Mouse (Mus musculus) erythroblast, embryonic 14.5 days (primary cell): ENCODE results near the gene Diras2.

Experiments
- GATA1 ChIP-seq: IDR thresholded peaks from 2 replicates; pipeline ENCODE4 v1.6.1; 2012; ENCODE audit warnings: low read length, inconsistent platforms, mixed read lengths
- TAL1 ChIP-seq: IDR thresholded peaks from 3 replicates; pipeline ENCODE4 v1.6.1; 2012; ENCODE audit warnings: low read length, inconsistent platforms, mixed read lengths

GRCm38 (mm10) chr13:52557421-52557820 lies 26.3 kb upstream of the Diras2 start:
- TF ChIP-seq TAL1 (no peak), GATA1 (no peak)
